Mouse (Mus musculus) heart, adult 9 months (tissue): ENCODE measurements around the gene Slc43a2.

Source experiments
- DNase-seq, 2 experiments: peaks; one replicate each; pipeline ENCODE4 v3.0.0; 2022; ENCODE audit warnings: low spot score in 2 of 2

Gene Slc43a2

DNA sequence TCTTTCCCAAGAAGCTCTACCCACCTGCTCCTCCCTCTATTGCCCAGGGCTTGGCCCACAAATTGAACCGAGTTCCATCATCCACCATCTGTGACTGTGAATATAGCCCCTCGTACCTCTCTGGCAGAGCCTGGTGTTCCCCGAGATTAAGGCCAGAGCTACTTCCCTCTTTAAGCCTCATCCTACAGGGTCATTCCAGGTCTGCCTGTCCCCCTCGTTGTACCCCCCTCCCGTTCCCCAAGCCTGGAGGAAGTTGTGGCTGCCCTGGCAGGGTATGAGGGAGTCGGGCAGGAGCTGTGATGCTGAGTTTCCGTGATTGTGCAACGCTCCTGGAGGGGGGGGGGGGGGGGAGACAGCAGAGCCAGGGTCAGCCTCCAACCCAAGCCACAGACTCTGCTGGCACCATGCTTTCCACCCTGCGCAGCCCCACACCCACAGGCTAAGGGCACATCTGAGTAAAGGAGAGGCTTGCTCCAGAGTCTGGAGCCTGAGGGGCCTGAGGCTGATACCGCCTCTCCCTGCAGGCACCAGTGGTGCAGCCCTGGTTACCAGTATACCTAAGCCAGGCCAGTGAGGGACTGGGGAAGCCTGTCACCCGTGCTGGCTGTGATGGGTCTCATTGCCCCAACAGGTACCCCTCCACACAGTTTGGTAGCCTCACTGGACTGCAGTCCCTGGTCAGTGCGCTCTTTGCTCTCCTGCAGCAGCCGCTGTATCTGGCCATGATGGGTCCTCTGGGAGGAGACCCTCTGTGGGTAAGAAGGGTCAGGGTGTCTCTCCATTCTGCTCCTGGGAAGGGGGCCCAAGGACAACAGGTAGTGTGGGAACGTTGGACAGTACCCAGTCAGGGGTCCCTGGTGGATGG, 39.9 kb downstream of the Slc43a2 start:
- DNase-seq: peak; percentile 50 to 69

GRCm38 (mm10) chr11:75572301-75572791, 40.9 kb downstream of the Slc43a2 start:
- peak in 1 of 2 experiments; percentile 34 for DNase-seq

GRCm38 (mm10) chr11:75572854-75573650, 41.6 kb downstream of the Slc43a2 start:
- DNase-seq: peak; percentile 89 to 94

- DNase-seq: no peak
Observed at GRCm38 (mm10) chr11:75574378-75575123, 43.1 kb downstream of the Slc43a2 start.

DNA sequence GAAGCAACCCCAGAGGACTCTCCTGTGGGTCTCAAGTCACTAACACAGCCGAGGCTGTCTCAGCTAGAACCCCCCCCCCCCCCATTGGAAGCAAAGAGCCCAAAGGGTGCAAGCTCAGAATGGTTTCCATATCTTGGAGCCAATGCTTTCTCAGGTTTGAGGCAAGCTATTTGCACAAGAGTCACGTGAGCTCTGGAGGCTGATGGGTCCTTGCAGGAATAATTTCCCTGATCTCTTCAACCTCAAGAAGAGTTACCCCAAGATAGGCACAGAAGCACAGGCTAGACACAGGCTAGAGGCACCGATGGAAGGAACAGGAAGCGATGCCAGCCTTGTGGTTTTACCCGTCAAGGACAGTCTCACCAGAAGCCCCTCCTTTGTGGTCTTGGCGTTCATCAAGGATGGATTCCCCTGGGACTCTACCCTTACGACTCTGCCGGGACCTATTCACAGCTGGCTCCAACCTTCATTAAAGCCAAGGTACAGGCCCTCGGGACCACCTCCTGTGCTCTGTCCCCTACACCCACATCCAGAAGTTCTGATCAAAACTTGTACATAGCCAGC, 44.1 kb downstream of the Slc43a2 start:
- DNase-seq: no peak

- no peak for DNase-seq
Observed at GRCm38 (mm10) chr11:75578609-75579008, 47.1 kb downstream of the Slc43a2 start.

DNA sequence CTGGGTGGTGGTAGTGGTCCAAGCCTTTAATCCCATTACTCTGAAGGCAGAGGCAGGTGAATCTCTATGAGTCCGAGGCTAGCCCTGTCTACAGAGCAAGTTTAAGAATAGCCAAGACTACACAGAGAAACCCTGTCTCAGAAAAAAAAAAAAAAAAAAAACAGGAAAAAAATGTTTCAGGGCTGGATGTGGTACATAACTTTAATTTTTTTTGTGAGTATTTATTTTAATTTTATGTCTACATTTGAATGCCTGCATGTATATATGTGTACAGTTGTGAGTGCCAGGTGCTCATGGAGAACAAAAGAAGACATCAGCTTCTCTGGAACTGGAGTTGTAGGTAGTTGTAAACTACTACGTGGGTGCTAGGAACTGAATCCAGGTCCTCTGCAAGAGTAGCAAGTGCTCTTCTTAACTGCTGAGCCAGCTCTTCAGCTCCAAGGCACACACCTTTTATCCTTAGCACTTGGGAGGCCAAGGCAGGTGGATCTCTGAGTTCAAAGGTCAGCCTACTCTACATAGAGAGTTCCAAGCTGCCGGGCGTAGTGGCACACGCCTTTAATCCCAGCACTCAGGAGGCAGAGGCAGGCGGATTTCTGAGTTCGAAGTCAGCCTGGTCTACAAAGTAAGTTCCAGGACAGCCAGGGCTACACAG, 50.1 kb downstream of the Slc43a2 start:
- DNase-seq: no peak

GRCm38 (mm10) chr11:75583521-75583920, 52.0 kb downstream of the Slc43a2 start:
- DNase-seq: no peak

DNA sequence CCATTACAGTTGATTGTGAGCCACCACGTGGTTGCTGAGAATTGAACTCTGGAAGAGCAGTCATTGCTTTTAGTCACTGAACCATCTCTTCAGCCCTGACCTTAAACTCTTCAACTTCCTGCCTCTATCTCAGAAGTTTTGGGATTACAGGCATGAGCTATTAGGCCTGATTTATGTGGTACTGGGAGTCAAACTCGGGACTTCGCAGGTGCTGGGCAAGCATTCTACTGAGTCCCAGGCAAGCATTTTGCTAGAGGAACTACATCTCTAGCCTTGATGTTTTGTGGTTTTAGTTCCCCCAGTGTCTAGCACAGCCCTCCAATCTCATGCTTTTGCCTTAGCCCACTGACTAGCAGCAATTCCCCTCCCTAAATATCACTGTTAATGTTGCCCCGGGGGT, 53.6 kb downstream of the Slc43a2 start:
- DNase-seq: no peak

DNA sequence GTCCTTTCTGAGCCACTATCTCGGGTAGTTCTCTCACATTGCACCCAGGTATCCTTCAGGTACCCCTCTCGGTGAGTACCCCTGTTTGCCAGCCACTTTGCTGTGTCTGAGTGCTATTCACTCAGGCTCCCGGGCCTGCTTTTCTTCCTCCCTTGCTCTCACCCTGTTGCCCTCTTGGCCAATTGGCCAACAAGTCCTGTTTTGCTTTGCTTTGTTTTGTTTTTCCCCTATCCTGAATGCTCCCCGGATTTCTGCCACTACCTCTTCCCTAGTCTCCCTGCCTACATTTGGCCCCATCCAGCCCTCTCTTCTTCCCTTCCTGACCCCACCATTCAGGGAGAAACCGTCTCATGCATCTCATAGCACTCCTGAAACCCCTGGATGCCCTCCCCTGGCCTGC, 54.5 kb downstream of the Slc43a2 start:
- no peak for DNase-seq

DNA sequence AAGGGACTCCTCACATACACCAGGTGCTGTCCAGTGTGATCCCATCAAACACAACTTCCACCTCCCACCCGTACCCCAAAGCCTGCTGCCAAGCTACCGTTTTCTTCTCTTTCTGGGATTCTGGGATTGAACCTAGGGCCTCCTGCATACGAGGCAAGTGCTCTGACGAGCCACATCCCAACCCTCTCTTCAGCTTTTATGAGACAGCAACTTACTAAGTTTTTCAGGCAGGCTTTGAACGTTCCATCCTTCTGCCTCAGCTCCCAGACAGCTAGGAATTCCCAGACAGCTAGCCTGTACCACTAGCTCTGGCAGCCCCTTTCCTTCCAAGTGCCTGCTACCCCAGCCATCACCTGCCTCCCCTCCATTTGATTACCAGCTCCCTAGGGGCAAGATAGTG, 55.5 kb downstream of the Slc43a2 start:
- no peak for DNase-seq

GRCm38 (mm10) chr11:75587493-75588284, 56.2 kb downstream of the Slc43a2 start, which contains the start of gene Pitpna:
Pitpna (plus strand) TSS chr11:75588097.
- DNase-seq: peak; percentile 95

GRCm38 (mm10) chr11:75588285-75588941, 56.9 kb downstream of the Slc43a2 start:
- DNase-seq: no peak

GRCm38 (mm10) chr11:75592612-75593011, 61.1 kb downstream of the Slc43a2 start:
- DNase-seq: peak in 1 of 2 experiments; percentile 49

- peak; percentile 20 to 33 for DNase-seq
Observed at GRCm38 (mm10) chr11:75594431-75594830, 62.9 kb downstream of the Slc43a2 start.

- no peak for DNase-seq
Observed at GRCm38 (mm10) chr11:75595404-75595803, 63.9 kb downstream of the Slc43a2 start.

- DNase-seq: no peak
Observed at GRCm38 (mm10) chr11:75595816-75596215, 64.3 kb downstream of the Slc43a2 start.

GRCm38 (mm10) chr11:75596726-75597255, 65.3 kb downstream of the Slc43a2 start:
- peak; percentile 65 to 69 for DNase-seq

- DNase-seq: no peak
Observed at GRCm38 (mm10) chr11:75598004-75598403, 66.5 kb downstream of the Slc43a2 start.
